Mouse (Mus musculus): ENCODE results near the gene Smco3.
"Not testable (repeated sequence)": the region's sequence is repeated elsewhere in the genome, so short reads cannot be mapped to it uniquely, and the experiment has no call there.

Smco3 gene

DNA sequence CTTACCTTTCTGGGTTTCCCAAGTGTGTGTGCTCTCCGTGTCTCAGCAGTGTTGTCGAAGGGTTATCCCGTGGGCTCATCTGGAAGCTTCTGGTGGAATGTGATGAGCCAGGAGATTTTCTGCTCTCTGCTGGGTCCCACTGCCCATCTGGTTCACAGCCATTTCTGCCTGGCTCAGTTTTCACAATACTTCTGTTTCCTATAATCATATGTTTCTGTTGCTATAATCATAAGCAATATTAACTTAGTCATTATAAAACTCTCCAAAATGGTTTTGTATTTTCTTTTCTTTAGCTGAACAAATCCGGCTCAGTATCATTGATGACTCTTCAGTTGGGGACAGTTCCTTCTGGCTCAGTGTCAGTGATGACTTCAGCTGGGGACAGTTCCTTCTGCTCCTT is at the start of gene Smco3:
Smco3 (minus strand) TSS at position 101 of the 400 bp plus-strand sequence.
- DNase-seq (ENCODE audit: low spot score in 2 of 2) = no peak

DNA sequence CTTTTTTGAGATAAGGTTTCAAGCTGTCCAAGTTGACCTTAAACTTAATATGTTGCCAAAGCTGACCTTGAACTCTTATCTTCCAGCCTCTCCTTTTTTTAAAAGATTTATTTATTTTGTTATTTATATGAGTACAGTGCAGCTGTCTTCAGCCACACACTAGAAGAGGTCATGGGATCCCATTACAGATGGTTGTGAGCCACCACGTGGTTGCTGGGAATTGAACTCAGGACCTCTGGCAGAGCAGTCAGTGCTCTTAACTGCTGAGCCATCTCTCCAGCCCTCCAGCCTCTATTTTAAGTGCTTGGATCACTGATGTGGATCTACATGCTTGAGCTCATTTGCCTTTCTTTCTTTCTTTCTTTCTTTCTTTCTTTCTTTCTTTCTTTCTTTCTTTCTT is 49.5 kb upstream of the Smco3 start:
- DNase-seq (ENCODE audit: low spot score in 2 of 2) = not testable (repeated sequence)

DNA sequence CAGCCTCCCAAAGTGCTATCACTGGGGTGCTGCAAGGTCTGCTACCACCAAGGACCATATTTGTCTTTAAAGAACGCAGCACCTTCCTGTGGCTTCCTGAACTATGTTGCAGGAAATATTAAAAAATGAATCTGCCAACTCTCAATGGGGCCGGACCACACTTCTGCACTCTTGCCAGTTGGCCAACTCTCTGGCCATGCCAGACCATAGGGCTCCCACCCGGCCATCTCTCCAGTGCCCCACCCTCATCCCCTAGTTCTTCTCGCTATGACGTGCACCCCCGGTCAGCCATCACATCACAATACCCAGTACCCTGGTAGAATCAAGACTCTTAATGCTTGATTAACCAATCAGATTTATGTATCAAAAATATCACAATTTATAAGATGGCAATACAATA is 48.7 kb upstream of the Smco3 start:
- DNase-seq (ENCODE audit: low spot score in 2 of 2) = no peak

DNA sequence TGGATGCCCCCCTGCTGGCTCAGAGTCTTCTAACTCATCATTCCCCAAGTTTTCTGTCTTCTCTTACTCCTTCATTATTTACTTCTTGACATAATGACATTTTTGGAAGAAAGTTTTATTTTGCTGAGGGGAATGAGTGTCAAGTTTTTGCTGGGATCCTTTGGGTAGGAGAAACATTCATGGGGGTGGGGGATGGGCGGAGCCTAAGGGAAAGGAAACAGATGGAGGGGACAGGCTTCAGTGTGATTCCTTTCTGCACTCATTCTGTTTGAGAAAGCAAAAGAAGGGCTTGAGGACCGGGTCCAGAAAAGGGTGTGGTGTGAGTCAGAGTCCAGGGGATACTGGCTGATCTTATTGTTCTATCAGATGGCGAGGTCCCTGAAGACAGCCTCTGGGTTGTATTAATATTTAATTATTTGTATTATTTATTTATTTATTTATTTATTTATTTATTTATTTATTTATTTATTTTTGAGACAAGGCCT is 48.2 kb upstream of the Smco3 start:
- DNase-seq (ENCODE audit: low spot score in 2 of 2) = no peak

DNA sequence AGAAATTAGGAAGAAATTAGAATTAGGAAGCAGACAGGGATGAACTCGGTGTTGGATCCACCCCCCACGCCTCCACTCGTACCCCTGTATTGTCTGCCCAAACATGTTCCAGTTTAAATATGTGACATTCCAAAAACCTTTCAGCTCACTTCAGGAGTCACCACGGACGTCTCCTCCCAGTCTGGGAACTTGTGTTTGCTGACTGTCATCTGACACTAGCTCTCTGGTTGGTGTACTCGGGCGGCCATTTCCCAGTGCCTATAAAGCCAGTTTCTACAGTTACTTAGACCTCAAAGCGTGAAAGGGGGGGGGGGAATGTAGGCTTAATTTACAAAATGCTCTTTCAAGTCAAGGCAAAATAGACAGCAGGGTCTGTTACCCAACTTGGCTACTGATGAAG is 46.4 kb upstream of the Smco3 start:
- no peak for DNase-seq (ENCODE audit: low spot score in 2 of 2)

DNA sequence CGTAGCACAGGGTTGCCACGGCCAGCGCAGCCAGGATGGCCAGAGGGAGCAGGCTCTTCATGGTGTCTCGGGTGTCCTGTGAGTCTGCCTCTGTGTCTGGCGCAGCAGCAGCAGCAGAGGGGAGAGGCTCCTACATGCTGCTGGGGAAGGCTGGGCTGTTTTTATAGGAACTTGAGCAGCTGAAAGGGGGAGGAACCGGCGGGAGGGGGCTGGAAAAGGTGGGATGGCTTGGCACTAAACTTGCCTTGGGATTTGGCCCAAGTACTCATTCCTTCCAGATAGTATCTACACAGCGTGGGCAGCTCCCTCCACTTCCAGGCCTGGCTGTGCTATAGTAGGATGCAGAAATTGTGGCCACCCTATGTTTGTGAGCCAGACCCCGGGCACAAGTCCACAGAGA is 40.4 kb upstream of the Smco3 start, which contains the start of gene Mgp:
Mgp (minus strand) TSS at position 154 of the 400 bp plus-strand sequence.
- DNase-seq (ENCODE audit: low spot score in 2 of 2) = peak; percentile 45 to 58

DNA sequence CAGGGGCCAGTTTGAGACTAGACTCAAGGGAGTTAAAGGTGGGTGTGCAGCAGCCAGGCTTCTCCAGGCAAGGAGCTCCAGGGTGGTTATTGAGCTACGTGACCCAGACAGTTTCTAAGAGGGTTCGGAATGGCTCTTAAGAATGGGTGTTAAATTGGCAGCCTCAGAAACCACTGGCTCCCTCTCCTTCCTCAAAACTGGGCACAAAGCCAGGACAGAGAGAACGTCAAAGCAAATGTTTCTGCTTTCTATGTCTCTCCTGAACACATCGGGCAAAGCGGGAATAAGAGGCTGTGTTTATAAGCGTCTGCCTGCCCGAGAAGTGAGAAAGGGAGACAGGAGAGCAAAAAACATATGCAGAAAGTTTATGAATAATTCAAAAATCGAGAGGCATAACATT is 39.3 kb upstream of the Smco3 start:
- peak; percentile 23 to 26 for DNase-seq (ENCODE audit: low spot score in 2 of 2)

DNA sequence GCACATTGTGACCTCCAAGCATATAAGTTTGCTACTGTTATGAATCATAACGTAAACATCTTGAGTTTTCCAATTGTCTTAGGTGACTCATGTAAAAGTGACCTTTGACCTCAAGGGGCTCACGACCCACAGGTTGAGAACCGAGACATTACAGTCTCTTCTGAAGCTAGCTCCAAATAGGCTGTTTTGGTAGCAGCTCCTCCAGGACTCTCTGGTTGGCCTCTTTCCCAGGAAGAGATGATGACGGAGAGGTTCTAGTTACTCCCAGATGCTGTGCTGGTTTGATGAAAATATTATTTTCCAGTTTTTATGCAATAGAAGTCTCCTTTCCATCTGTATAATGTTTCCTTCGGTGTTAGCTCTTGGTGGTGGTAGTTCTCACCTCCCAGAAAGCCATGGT is 33.7 kb upstream of the Smco3 start:
- no peak for DNase-seq (ENCODE audit: low spot score in 2 of 2)

DNA sequence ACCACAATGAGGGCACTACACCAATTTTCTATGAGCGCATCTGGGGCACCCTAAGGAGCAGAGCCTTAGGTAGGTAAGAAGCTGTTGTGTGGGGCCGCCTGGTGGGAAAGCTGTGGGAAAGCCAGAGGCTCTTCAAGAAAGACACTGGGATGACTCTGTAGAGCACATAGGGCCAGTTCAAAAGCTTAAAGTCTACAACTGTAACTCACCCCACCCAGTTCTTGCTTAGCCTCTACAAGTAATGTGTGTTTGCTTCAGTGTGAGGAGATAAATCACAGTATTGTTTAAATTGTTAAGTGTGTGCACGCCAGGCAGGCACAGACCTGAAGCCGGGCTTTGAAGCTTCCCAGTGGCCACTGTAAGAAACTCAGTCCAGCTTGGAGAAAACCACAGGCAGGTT is 30.9 kb upstream of the Smco3 start:
- no peak for DNase-seq (ENCODE audit: low spot score in 2 of 2)

DNA sequence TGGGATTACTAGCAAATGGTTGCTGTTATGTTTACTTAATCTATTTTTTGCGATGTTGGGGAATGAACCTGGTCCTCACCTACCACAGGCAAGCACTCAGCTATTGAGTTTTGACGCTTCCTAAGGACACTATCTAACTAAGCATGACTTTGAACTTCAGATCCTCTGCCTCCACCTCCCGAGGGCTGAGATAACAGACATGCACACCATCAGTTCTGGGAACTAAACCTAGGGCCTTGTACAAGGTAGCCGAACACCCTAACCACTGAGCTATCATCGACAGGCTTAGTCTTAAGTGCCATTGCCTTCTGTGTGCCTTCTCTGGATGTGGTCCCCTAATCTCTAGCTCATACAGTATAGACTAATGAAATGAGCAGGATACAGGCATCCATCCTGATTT is 30.1 kb upstream of the Smco3 start:
- no peak for DNase-seq (ENCODE audit: low spot score in 2 of 2)

DNA sequence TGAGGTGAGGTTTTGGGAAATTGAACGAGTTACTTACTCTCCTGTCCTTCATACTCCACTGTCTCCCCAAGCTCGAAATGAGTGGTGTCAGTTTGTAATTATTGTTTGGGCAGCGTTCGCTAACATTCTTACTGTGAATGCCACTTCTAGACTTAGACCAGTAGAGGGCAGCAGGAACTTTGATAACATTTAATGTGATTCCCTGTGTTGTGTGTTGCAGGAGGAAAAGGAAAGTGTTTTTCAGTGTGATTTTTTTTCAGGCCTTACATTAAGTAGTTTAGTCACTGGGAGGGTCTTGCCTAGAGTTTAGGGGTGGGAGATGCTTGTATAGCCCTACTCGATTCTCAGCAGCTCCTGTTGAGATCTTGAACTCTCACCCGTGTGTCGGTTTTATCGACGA is 25.8 kb upstream of the Smco3 start:
- DNase-seq (ENCODE audit: low spot score in 2 of 2) = no peak

DNA sequence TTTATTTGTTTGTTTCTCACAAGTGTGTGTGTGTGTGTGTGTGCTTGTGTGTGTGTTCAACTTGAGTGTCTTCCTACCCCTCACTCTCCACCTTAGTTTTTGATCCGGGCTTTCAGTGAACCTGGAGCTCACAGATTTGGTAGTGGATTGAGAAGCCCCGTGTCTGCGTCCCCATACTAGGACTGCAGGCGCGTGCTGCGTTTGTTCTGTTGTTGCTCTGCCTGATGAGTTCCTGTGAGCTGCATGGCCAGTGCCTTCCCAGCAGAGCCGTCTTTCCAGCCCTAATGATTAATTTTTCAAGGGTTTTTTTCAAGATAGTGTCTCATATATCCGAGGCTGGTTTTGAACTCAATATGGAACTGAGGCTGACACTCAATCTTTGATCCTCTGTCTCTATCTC is 23.2 kb upstream of the Smco3 start:
- no peak for DNase-seq (ENCODE audit: low spot score in 2 of 2)

DNA sequence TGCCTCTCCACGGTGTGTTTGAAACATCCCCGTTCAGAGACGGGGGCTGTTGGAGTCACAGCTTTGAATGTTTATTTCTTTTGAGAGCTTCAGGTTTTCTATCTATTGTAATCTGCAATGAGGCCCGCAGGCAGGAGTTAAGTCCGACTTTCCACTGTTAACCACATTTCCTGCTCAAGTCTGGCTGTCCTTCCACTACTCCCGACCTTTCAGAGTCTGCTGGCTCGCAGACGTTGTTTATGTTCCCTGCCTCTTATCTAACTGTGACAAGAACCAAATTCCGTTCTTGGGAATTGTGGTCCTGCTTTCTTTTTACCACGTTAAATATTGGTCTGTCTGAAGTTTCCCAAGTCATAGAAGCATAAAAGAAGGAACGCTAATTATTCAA is 22.6 kb upstream of the Smco3 start:
- DNase-seq (ENCODE audit: low spot score in 2 of 2) = no peak

DNA sequence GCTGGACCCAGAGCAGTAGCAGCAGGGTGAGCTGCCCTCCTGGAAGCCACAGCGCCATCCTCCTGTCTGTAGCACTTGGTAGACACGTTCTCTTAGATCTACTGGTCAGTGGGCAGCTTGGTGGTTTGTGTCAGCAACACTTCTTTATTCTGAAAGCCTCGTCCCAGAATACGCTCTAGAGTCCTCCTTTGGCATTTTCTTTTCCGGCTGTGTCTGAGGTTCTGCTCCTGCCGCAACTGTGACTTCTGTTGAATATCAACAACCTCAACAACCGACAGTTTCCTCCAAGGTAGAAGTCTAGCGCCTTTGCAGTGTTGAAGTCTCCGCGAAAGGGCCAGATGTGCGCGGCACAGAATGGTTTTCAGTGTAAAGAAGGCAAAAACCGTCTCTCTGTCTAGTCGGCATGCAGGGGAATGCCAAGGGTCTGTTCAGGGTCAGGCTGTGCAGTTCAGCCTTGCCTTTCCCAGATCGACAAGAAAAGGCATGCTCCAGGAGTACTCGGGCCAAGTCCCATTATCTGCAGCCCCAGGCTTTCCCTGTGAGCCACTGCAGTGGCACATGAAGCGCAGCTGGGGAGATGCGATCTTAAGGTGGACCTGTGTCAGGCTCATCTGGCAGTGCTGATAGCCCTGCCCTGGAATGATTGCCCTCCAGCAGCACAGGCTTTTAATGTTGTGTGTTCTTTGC is 22.1 kb upstream of the Smco3 start, which contains the start of gene Art4:
Art4 (minus strand) TSS at position 548 of the 687 bp plus-strand sequence.
- no peak for DNase-seq (ENCODE audit: low spot score in 2 of 2)

DNA sequence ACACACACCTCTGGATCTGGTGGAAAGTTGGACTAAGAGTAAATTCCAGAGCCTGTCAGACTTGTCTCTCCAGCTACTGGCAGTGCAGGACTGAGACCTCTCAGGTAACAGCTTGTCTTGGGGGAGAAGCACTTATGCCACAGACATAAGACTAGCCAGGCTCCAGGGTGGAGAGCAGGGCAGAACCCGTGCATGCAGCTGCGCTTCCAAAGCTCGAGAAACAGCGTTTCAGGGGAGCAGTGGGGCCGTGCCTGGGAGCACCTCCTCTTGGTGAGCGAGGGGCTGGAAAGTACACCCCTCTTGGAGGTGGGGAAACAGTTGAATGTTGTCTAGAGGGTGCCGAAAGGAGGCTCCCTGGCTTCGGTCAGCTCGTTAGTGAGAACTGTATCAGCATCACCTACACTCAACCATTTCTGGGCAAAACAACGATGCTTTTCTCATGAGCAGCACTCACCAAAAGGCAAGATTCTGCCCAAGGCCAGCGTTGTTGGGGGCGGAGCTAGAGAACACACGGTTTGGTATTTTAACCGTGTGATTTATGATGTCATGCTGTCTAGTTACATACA is 20.9 kb upstream of the Smco3 start:
- no peak for DNase-seq (ENCODE audit: low spot score in 2 of 2)

DNA sequence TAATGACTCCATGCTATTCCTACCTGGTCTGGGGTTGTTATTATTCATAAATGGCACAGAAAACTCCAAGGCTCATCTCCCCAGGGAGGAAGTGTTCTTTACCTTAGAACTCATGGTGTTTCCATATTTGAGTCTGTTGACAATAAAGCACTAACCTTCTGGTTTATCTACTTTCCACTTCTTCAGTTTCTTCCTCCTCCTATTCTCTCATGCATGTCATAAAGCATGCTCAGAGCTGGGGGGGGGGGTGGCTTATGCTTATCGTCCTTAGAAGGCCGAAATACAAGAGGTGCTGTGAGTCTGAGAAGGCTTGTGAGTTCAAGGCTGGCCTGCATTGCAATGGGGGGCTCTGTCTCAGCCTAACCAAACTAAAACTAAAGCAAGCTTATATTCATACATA is 19.9 kb upstream of the Smco3 start:
- no peak for DNase-seq (ENCODE audit: low spot score in 2 of 2)

DNA sequence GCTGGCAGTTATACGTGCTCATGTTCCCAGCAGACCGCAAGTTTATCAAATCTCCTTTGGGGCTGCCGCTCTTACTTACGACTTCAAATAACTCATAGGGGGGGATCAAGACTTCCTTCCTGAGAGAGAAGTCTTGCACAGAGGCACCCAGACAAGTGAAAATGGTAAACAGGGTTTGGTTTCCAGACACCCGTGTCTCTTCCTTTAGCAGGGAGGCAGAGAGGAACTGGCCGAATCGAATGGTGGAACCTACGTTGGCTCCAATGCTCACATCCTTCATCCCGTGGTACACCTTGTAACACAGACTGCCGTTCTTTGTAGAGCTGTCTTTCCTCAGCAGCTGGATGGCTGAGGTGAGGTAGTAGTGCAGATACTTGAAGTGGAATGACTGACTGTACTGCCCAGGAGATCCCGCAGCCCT is 19.1 kb upstream of the Smco3 start:
- no peak for DNase-seq (ENCODE audit: low spot score in 2 of 2)

DNA sequence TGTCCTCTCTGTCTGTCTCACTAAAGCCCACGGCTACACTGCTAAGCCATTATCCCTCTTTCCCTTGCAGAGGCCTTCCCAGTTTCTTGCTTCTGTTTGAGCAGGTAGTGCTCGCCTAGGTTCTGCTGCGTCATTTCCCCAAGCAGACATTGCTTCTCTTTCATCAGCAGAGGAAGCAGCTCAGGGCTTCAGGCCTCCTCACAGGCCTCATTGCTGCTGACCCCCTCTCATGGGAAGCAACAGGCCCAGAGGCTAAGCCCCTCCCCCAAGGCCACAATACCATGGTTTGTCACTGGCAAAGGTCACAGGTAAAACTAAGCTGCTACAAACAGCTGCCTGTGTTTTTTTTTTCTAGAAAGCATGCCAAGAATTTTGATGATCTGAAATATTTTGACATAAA is 17.5 kb upstream of the Smco3 start:
- DNase-seq (ENCODE audit: low spot score in 2 of 2) = no peak

DNA sequence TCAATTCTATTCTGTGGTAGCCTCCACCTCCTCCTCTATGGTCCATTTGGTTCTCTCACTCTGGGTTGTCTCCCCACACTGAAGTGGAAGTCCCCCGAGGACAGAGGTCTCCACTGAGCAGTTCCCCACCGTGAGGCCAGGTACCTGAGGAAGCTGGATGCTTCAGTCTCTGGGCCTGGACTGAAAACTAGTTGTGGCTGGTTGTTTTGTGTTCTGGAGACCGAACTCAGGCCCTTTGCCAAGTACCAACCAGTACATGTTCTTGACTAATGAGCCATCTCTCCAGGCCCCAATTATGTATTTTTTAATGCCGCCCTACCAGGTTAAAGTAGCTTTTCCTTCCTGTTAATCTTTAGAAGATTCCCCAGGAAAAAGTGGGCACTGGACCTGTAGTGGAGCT is 17.1 kb upstream of the Smco3 start:
- no peak for DNase-seq (ENCODE audit: low spot score in 2 of 2)

DNA sequence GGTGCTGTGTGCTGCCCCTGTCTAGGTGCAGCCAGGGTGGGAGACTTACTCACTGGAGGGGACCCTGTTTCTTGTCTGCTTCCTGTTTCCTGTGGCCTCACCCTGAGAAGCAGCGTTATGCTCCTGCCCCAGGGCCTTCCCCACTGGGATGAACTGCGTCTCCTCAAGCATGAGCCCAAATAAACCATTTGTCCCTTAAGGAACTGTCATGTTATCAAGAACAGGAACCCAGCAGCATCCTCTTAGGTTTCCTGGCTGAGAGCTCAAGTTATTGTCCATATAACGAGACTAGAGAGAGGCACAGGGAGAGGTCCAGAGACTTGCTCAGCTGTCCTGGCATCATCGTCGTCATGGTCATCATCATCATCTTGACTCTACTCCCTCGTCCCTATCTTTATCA is 15.0 kb upstream of the Smco3 start:
- DNase-seq (ENCODE audit: low spot score in 2 of 2) = no peak

DNA sequence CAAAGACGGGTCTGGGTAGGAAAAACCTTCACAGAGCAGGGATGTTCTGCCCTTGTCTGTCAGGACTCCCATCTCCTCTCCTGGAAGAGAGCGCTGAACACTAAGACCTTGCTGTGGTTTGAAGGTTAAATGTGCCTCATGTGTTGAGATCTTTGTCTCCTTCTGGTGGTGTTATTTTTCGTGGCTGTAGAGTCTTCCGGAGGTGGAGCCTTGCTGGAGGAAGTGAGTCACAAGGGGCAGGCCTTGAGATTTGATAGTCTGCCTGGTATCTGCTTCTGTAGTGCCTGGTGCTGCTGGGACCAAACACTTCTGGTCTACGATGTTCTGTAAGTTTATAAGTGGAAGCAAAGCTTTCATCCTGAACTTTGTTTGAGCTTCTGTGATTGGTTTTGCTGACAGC is 13.7 kb upstream of the Smco3 start:
- no peak for DNase-seq (ENCODE audit: low spot score in 2 of 2)

DNA sequence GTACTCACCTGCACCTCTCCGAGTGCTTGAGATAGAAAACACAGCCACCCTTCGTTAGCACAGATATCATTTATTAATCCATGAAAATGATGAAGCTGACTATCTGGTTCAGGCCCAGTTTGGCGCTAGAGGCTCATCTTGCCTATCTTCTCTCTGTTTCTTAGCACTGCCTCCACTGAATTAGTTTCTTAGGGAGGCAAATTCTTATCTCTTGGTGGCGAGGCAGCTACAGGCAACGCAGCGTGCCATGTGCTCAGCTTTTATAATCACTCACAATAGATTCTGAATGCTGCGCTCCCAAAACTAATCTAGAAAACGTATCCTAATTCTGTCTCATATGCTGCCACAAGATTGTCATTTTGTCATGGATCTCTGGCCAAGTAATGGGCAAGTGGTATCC is 13.1 kb upstream of the Smco3 start:
- DNase-seq (ENCODE audit: low spot score in 2 of 2) = no peak

DNA sequence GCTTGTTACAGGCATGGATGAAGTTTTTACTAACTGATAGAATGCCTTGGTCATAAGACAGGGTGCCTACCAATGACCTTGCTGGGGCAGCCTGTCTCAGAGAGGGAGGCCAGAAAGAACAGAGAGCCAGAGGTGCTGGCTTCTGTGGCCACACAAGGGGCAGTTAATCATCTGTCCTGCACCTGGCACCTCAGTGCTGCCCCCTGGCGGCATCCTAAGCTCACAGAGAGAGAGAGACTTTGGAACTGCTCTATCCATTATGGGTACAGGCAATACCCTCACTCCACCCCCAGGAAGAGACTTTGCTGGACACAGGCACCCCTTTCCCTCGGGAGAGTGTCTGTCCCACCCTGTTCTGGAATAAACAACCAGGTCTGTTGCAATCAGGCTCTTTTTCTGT is 12.5 kb upstream of the Smco3 start:
- peak in 1 of 2 experiments; percentile 12 for DNase-seq (ENCODE audit: low spot score in 2 of 2)

DNA sequence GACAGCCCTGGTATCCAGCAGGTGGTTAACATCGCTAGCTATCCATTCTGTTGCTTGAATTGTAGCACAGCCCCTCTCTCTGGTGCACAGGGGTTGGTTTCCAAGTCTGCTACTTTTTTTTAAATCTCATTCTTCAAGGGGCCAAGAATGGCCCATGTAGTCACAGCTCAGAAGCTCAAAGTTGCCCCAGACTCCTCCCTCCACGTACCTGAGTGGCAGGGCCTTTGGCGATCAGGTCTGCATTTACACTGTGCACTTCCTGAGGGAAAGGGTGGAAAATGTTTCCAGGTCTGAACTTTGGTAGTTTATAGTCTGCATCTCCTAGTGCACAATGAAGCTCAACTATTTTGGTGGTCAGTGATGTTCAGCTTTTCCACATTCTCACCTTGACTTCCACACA is 12.0 kb upstream of the Smco3 start:
- DNase-seq (ENCODE audit: low spot score in 2 of 2) = no peak
